Mouse (Mus musculus) heart, postnatal 0 days (tissue): ENCODE results near the gene Cxcl16.

Source experiments
- CTCF ChIP-seq: IDR thresholded peaks from 2 replicates; pipeline ENCODE4 v1.5.1; 2016; ENCODE audit warnings: antibody characterized with exemption, control low read depth, low read depth
- EP300 ChIP-seq: IDR thresholded peaks from 2 replicates; pipeline ENCODE4 v1.6.1; 2016; ENCODE audit warnings: antibody characterized with exemption, low read depth

DNA sequence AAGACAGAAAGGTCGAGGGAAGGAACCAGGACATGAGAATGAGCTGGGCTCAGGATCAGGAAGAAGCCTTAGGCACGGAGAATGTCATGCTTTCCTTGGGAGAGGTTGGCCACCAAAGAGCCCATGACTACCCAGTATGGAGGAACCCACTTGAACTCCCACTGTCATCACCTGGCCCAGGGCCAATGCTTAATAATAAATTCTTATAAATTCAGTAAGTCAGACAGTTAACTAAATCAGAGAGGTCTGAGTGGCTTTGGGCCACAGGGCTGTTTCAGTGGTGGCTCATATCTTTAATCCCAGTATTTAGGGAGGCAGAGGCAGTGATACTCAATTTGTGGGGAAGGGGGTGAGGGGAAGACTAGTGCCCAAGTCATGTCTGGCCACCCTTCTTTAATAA lies 8.9 kb downstream of the Cxcl16 start:
- TF ChIP-seq EP300, result no peak
- TF ChIP-seq CTCF, result no peak
